Mouse (Mus musculus): ENCODE results near the gene Gm13723. TPM values are rescaled to one million over a fixed set of nuclear protein-coding genes. Genes with fewer than 3 reads are reported as not detected.

The Gm13723 gene
- not detected in 2 replicates for total RNA-seq (2014; fragmentation: Nextera tagmentation)
- under 0.01 TPM in 1 of 2 replicates, not detected in the other for total RNA-seq (2017)
- polyA plus RNA-seq (2012), result not detected in 2 replicates

GRCm38 (mm10) chr2:86874702-86875101 is at the start of gene Gm13723:
TSS of gene Gm13723 (minus strand) at chr2:86874802.
- DNase-seq (ENCODE audit: low spot score) (no peak), ATAC-seq (ENCODE audit: extremely low read depth, insufficient number of reproducible peaks, low FRiP score, poor library complexity, severe bottlenecking) (no peak)
- TF ChIP-seq TAL1 (conservative IDR thresholded peaks at IDR 0.05; ENCODE audit: low read depth, low read length) (no peak), CTCF (IDR thresholded peaks at IDR 0.05; ENCODE audit: low read depth, low read length) (no peak), GATA2 (IDR thresholded peaks at IDR 0.05; ENCODE audit: borderline replicate concordance, low read depth, low read length) (no peak), POLR2AphosphoS5 (IDR thresholded peaks at IDR 0.05; ENCODE audit: insufficient replicate concordance, low read depth, low read length) (no peak), GATA1 (IDR thresholded peaks at IDR 0.05; ENCODE audit: borderline replicate concordance, low read length) (no peak)
- Histone ChIP-seq H3K4me3 (ENCODE audit: low read depth, low read length) (no peak within 1 kb of the TSS), H3K36me3 (replicated peaks) (no peaks in the 10 kb centered on the region), H3K27me3 (ENCODE audit: insufficient read depth, low read length) (no peaks in the 10 kb centered on the region), H3K4me1 (ENCODE audit: insufficient read depth, low read depth, low read length) (no peaks in the 10 kb centered on the region), H3K9me3 (replicated peaks) (no peaks in the 10 kb centered on the region)

GRCm38 (mm10) chr2:86905647-86906046 is 31.0 kb upstream of the Gm13723 start:
- no peak for TF ChIP-seq GATA2 (IDR thresholded peaks at IDR 0.05; ENCODE audit: borderline replicate concordance, low read depth, low read length)
- TF ChIP-seq TAL1 (conservative IDR thresholded peaks at IDR 0.05; ENCODE audit: low read depth, low read length), result no peak
- TF ChIP-seq POLR2AphosphoS5 (IDR thresholded peaks at IDR 0.05; ENCODE audit: insufficient replicate concordance, low read depth, low read length), result no peak
- TF ChIP-seq GATA1 (IDR thresholded peaks at IDR 0.05; ENCODE audit: borderline replicate concordance, low read length), result no peak
- no peak for TF ChIP-seq CTCF (IDR thresholded peaks at IDR 0.05; ENCODE audit: low read depth, low read length)
- no peak for DNase-seq (ENCODE audit: low spot score)
- Histone ChIP-seq H3K36me3 (replicated peaks) (no peaks in the 10 kb centered on the region), H3K27me3 (ENCODE audit: insufficient read depth, low read length) (no peaks in the 10 kb centered on the region), H3K4me3 (ENCODE audit: low read depth, low read length) (no peak overlapping the region), H3K4me1 (ENCODE audit: insufficient read depth, low read depth, low read length) (no peaks in the 10 kb centered on the region), H3K9me3 (replicated peaks) (no peaks in the 10 kb centered on the region)
- ATAC-seq (ENCODE audit: extremely low read depth, insufficient number of reproducible peaks, low FRiP score, poor library complexity, severe bottlenecking), result no peak

- Histone ChIP-seq H3K27me3 (ENCODE audit: insufficient read depth, low read length) (no peaks in the 10 kb centered on the region), H3K36me3 (replicated peaks) (no peaks in the 10 kb centered on the region), H3K4me1 (ENCODE audit: insufficient read depth, low read depth, low read length) (no peaks in the 10 kb centered on the region), H3K9me3 (replicated peaks) (no peaks in the 10 kb centered on the region), H3K4me3 (ENCODE audit: low read depth, low read length) (no peak within 1 kb of the TSS)
- DNase-seq (ENCODE audit: low spot score), result no peak
- ATAC-seq (ENCODE audit: extremely low read depth, insufficient number of reproducible peaks, low FRiP score, poor library complexity, severe bottlenecking), result no peak
- TF ChIP-seq CTCF (IDR thresholded peaks at IDR 0.05; ENCODE audit: low read depth, low read length), result no peak
- TF ChIP-seq TAL1 (conservative IDR thresholded peaks at IDR 0.05; ENCODE audit: low read depth, low read length), result no peak
- no peak for TF ChIP-seq POLR2AphosphoS5 (IDR thresholded peaks at IDR 0.05; ENCODE audit: insufficient replicate concordance, low read depth, low read length)
- no peak for TF ChIP-seq GATA2 (IDR thresholded peaks at IDR 0.05; ENCODE audit: borderline replicate concordance, low read depth, low read length)
- TF ChIP-seq GATA1 (IDR thresholded peaks at IDR 0.05; ENCODE audit: borderline replicate concordance, low read length), result no peak
Observed at GRCm38 (mm10) chr2:86892116-86892515, 17.5 kb upstream of the Gm13723 start, which contains the start of gene Olfr1097. TSS of gene Olfr1097 (minus strand) at chr2:86892216.

- Histone ChIP-seq H3K27me3 (ENCODE audit: insufficient read depth, low read length) (no peaks in the 10 kb centered on the region), H3K9me3 (replicated peaks) (no peaks in the 10 kb centered on the region), H3K4me3 (ENCODE audit: low read depth, low read length) (no peak within 1 kb of the TSS), H3K4me1 (ENCODE audit: insufficient read depth, low read depth, low read length) (no peaks in the 10 kb centered on the region), H3K36me3 (replicated peaks) (no peaks in the 10 kb centered on the region)
- no peak for TF ChIP-seq CTCF (IDR thresholded peaks at IDR 0.05; ENCODE audit: low read depth, low read length)
- no peak for TF ChIP-seq GATA1 (IDR thresholded peaks at IDR 0.05; ENCODE audit: borderline replicate concordance, low read length)
- no peak for TF ChIP-seq TAL1 (conservative IDR thresholded peaks at IDR 0.05; ENCODE audit: low read depth, low read length)
- no peak for TF ChIP-seq GATA2 (IDR thresholded peaks at IDR 0.05; ENCODE audit: borderline replicate concordance, low read depth, low read length)
- no peak for TF ChIP-seq POLR2AphosphoS5 (IDR thresholded peaks at IDR 0.05; ENCODE audit: insufficient replicate concordance, low read depth, low read length)
- DNase-seq (ENCODE audit: low spot score), result no peak
- ATAC-seq (ENCODE audit: extremely low read depth, insufficient number of reproducible peaks, low FRiP score, poor library complexity, severe bottlenecking), result no peak
Observed at GRCm38 (mm10) chr2:86851596-86851995, 23.0 kb downstream of the Gm13723 start, which contains the start of gene Olfr1095. TSS of gene Olfr1095 (minus strand) at chr2:86851696.

- no peak for ATAC-seq (ENCODE audit: extremely low read depth, insufficient number of reproducible peaks, low FRiP score, poor library complexity, severe bottlenecking)
- DNase-seq (ENCODE audit: low spot score), result no peak
- Histone ChIP-seq H3K9me3 (replicated peaks) (no peaks in the 10 kb centered on the region), H3K4me3 (ENCODE audit: low read depth, low read length) (no peak within 1 kb of the TSS), H3K27me3 (ENCODE audit: insufficient read depth, low read length) (no peaks in the 10 kb centered on the region), H3K4me1 (ENCODE audit: insufficient read depth, low read depth, low read length) (no peaks in the 10 kb centered on the region), H3K36me3 (replicated peaks) (no peaks in the 10 kb centered on the region)
- TF ChIP-seq CTCF (IDR thresholded peaks at IDR 0.05; ENCODE audit: low read depth, low read length), result no peak
Observed at GRCm38 (mm10) chr2:86824363-86824762, 50.2 kb downstream of the Gm13723 start, which contains the start of gene Olfr1094. TSS of gene Olfr1094 (plus strand) at chr2:86824663.

Other genes starting within 250 kb of the Gm13723 start
Only the 20 nearest of the 22 such genes appear.
- gene Olfr1085, start 212.8 kb downstream of the Gm13723 start, total RNA-seq (2014; fragmentation: Nextera tagmentation), result not detected in 2 replicates
- 0.11 and 0.17 TPM in 2 replicates for gene Olfr1085, start 212.8 kb downstream of the Gm13723 start, total RNA-seq (2017)
- not detected in 2 replicates for gene Olfr1085, start 212.8 kb downstream of the Gm13723 start, polyA plus RNA-seq (2012)
- not detected in 2 replicates for gene Olfr1086, start 194.7 kb downstream of the Gm13723 start, total RNA-seq (2014; fragmentation: Nextera tagmentation)
- gene Olfr1086, start 194.7 kb downstream of the Gm13723 start, total RNA-seq (2017), result not detected in 2 replicates
- gene Olfr1086, start 194.7 kb downstream of the Gm13723 start, polyA plus RNA-seq (2012), result not detected in 2 replicates
- gene Olfr1087, start 176.4 kb downstream of the Gm13723 start, total RNA-seq (2014; fragmentation: Nextera tagmentation), result not detected in 2 replicates
- gene Olfr1087, start 176.4 kb downstream of the Gm13723 start, total RNA-seq (2017), result 0.16 TPM in 1 of 2 replicates, not detected in the other
- gene Olfr1087, start 176.4 kb downstream of the Gm13723 start, polyA plus RNA-seq (2012), result not detected in 2 replicates
- gene Olfr1089, start 141.1 kb downstream of the Gm13723 start, total RNA-seq (2014; fragmentation: Nextera tagmentation), result not detected in 2 replicates
- not detected in 2 replicates for gene Olfr1089, start 141.1 kb downstream of the Gm13723 start, total RNA-seq (2017)
- not detected in 2 replicates for gene Olfr1089, start 141.1 kb downstream of the Gm13723 start, polyA plus RNA-seq (2012)
- not detected in 2 replicates for gene Olfr1090, start 115.8 kb downstream of the Gm13723 start, total RNA-seq (2014; fragmentation: Nextera tagmentation)
- gene Olfr1090, start 115.8 kb downstream of the Gm13723 start, total RNA-seq (2017), result 0.16 TPM in 1 of 2 replicates, not detected in the other
- gene Olfr1090, start 115.8 kb downstream of the Gm13723 start, polyA plus RNA-seq (2012), result not detected in 2 replicates
- gene Olfr1093, start 92.3 kb downstream of the Gm13723 start, total RNA-seq (2014; fragmentation: Nextera tagmentation), result not detected in 2 replicates
- 0.33 TPM in 1 of 2 replicates, not detected in the other for gene Olfr1093, start 92.3 kb downstream of the Gm13723 start, total RNA-seq (2017)
- not detected in 2 replicates for gene Olfr1093, start 92.3 kb downstream of the Gm13723 start, polyA plus RNA-seq (2012)
- gene Olfr141, start 64.8 kb downstream of the Gm13723 start, total RNA-seq (2014; fragmentation: Nextera tagmentation), result not detected in 2 replicates
- 0.17 TPM in 1 of 2 replicates, not detected in the other for gene Olfr141, start 64.8 kb downstream of the Gm13723 start, total RNA-seq (2017)
- gene Olfr141, start 64.8 kb downstream of the Gm13723 start, polyA plus RNA-seq (2012), result not detected in 2 replicates
- not detected in 2 replicates for gene Olfr1094, start 50.1 kb downstream of the Gm13723 start, total RNA-seq (2014; fragmentation: Nextera tagmentation)
- gene Olfr1094, start 50.1 kb downstream of the Gm13723 start, total RNA-seq (2017), result not detected in 2 replicates
- not detected in 2 replicates for gene Olfr1094, start 50.1 kb downstream of the Gm13723 start, polyA plus RNA-seq (2012)
- gene Olfr1095, start 23.1 kb downstream of the Gm13723 start, total RNA-seq (2014; fragmentation: Nextera tagmentation), result not detected in 2 replicates
- gene Olfr1095, start 23.1 kb downstream of the Gm13723 start, total RNA-seq (2017), result 0.17 and 0.33 TPM in 2 replicates
- not detected in 2 replicates for gene Olfr1095, start 23.1 kb downstream of the Gm13723 start, polyA plus RNA-seq (2012)
- gene Olfr1097, start 17.4 kb upstream of the Gm13723 start, total RNA-seq (2014; fragmentation: Nextera tagmentation), result not detected in 2 replicates
- gene Olfr1097, start 17.4 kb upstream of the Gm13723 start, total RNA-seq (2017), result 0.05 and 0.06 TPM in 2 replicates
- not detected in 2 replicates for gene Olfr1097, start 17.4 kb upstream of the Gm13723 start, polyA plus RNA-seq (2012)
- gene Olfr1098, start 49.7 kb upstream of the Gm13723 start, total RNA-seq (2014; fragmentation: Nextera tagmentation), result not detected in 2 replicates
- 0.05 TPM in 1 of 2 replicates, not detected in the other for gene Olfr1098, start 49.7 kb upstream of the Gm13723 start, total RNA-seq (2017)
- gene Olfr1098, start 49.7 kb upstream of the Gm13723 start, polyA plus RNA-seq (2012), result not detected in 2 replicates
- gene Olfr1099, start 85.9 kb upstream of the Gm13723 start, total RNA-seq (2014; fragmentation: Nextera tagmentation), result not detected in 2 replicates
- gene Olfr1099, start 85.9 kb upstream of the Gm13723 start, total RNA-seq (2017), result 0.33 TPM in 1 of 2 replicates, not detected in the other
- gene Olfr1099, start 85.9 kb upstream of the Gm13723 start, polyA plus RNA-seq (2012), result not detected in 2 replicates
- gene Olfr1100, start 105.2 kb upstream of the Gm13723 start, total RNA-seq (2014; fragmentation: Nextera tagmentation), result not detected in 2 replicates
- gene Olfr1100, start 105.2 kb upstream of the Gm13723 start, total RNA-seq (2017), result 0.11 TPM in 1 of 2 replicates, not detected in the other
- gene Olfr1100, start 105.2 kb upstream of the Gm13723 start, polyA plus RNA-seq (2012), result not detected in 2 replicates
- gene Olfr1101, start 116.4 kb upstream of the Gm13723 start, total RNA-seq (2014; fragmentation: Nextera tagmentation), result not detected in 2 replicates
- 0.05 and 0.06 TPM in 2 replicates for gene Olfr1101, start 116.4 kb upstream of the Gm13723 start, total RNA-seq (2017)
- not detected in 2 replicates for gene Olfr1101, start 116.4 kb upstream of the Gm13723 start, polyA plus RNA-seq (2012)
- gene Olfr1102, start 123.6 kb upstream of the Gm13723 start, total RNA-seq (2014; fragmentation: Nextera tagmentation), result not detected in 2 replicates
- not detected in 2 replicates for gene Olfr1102, start 123.6 kb upstream of the Gm13723 start, total RNA-seq (2017)
- not detected in 2 replicates for gene Olfr1102, start 123.6 kb upstream of the Gm13723 start, polyA plus RNA-seq (2012)
- gene Olfr1104, start 152.3 kb upstream of the Gm13723 start, total RNA-seq (2014; fragmentation: Nextera tagmentation), result not detected in 2 replicates
- 0.71 TPM in 1 of 2 replicates, not detected in the other for gene Olfr1104, start 152.3 kb upstream of the Gm13723 start, total RNA-seq (2017)
- not detected in 2 replicates for gene Olfr1104, start 152.3 kb upstream of the Gm13723 start, polyA plus RNA-seq (2012)
- gene Olfr1105, start 161.7 kb upstream of the Gm13723 start, total RNA-seq (2014; fragmentation: Nextera tagmentation), result not detected in 2 replicates
- 0.16 and 0.17 TPM in 2 replicates for gene Olfr1105, start 161.7 kb upstream of the Gm13723 start, total RNA-seq (2017)
- gene Olfr1105, start 161.7 kb upstream of the Gm13723 start, polyA plus RNA-seq (2012), result not detected in 2 replicates
- gene Olfr1106, start 177.5 kb upstream of the Gm13723 start, total RNA-seq (2014; fragmentation: Nextera tagmentation), result not detected in 2 replicates
- gene Olfr1106, start 177.5 kb upstream of the Gm13723 start, total RNA-seq (2017), result 0.05 and 0.12 TPM in 2 replicates
- gene Olfr1106, start 177.5 kb upstream of the Gm13723 start, polyA plus RNA-seq (2012), result not detected in 2 replicates
- not detected in 2 replicates for gene Olfr1107, start 201.0 kb upstream of the Gm13723 start, total RNA-seq (2014; fragmentation: Nextera tagmentation)
- gene Olfr1107, start 201.0 kb upstream of the Gm13723 start, total RNA-seq (2017), result 0.29 TPM in 1 of 2 replicates, not detected in the other
- not detected in 2 replicates for gene Olfr1107, start 201.0 kb upstream of the Gm13723 start, polyA plus RNA-seq (2012)
- gene Olfr1109, start 221.2 kb upstream of the Gm13723 start, total RNA-seq (2014; fragmentation: Nextera tagmentation), result not detected in 2 replicates
- 0.22 TPM in 1 of 2 replicates, not detected in the other for gene Olfr1109, start 221.2 kb upstream of the Gm13723 start, total RNA-seq (2017)
- not detected in 2 replicates for gene Olfr1109, start 221.2 kb upstream of the Gm13723 start, polyA plus RNA-seq (2012)

Measured in G1E (cell line).